Mouse (Mus musculus): ENCODE data around the gene Lrrn2.

The Lrrn2 gene

DNA sequence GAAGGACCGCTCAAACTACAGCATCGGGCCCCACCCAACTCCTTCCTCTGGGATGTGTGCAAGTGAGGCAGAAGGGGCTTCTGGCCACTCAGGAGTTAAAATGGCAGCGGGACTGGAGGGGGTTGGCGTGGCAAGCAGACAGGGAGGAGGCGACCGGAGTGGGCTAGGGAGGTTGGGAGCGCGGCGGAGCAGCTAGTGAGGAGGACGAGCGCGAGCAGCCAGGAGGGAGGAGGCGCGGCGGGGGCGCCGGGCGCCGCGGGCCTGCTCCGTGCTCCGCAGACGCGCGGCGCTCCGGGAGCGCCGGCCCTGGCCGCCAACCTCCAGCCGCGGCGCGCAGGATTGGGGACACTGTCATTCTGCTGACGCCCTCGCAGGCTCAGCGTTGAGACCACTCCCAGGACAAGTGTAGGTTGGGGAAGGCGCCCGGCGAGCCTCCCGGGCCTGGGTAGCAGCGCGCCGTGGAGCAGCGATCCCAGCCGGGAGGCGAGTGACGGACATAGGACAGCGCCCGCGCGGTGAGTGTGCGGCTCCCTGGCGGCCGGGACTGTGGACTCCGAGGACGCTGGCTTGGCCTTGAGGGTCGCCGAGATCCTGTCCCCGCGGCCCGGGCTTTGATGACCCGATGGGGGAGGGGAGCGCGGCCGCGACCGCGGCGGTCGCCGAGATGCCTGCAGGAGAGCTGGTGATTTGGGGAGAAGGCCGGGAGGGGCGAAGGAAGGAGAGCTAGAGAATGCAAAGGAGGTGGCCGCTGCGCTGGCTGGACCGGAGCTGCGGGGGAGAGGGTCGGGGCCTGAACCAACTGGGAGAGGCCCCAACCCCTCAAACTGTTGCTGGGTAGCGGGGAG lies at the start of gene Lrrn2:
TSS of gene Lrrn2 (plus strand) at position 113 of the 845 bp plus-strand sequence.
- peak; percentile 19 to 38 for DNase-seq

DNA sequence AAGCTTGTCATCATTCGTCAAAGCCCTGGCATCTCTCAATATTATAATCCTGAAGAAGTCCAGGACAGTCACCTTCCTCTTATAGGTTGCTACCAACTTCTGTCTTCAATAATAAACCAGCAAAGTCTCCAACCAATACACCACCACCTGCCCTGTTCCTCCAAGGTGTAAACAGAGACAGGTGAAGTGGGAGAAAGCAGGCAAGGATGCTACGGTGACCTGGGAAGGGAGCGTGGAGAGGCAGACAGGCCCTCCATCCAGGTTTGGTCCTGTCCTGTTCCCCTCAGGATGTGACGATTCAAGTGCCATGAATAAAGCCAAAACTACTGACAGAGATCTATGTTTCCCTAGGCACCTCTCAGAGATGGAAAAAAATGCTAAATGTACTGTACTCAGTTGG lies 48.1 kb upstream of the Lrrn2 start:
- DNase-seq: no peak

DNA sequence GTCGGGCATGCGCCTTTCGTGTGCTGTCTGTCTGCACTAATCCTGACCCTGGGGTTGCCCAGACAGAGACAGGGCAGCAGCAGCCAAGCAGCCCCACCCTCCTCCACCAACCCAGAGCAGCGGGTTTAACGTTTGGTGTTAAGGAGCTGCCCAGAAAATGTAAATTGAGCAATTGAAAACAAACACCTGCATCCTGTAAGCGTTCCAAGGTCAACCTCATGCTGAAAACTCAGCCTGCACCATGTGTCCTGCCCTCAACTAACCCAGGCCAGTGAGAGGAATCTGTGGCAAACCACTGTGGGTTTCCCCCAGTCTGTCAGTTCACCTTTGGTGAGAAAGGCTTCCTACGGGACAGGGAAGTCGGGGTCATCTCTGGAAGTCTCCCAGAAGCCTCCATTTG lies 46.0 kb upstream of the Lrrn2 start:
- DNase-seq: no peak

DNA sequence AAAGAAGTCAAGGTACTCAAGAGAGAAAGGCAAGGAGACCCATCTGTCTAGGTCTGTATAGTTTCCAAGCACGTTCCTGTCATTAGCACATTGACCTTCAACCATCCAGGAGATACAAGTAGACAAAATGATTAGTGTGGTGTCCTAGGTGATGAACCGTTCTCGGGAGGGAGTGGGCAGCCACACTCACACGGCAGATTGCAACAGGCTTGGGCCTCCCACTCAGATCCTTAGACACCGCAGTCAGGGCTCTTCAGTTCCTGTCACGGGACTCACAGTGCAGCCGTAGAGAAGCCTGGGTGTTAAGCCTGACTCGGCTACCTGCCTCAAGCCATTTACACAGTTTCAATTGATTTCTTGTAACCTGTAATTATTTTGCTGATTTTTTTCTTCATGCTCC lies 43.2 kb upstream of the Lrrn2 start:
- DNase-seq: no peak

DNA sequence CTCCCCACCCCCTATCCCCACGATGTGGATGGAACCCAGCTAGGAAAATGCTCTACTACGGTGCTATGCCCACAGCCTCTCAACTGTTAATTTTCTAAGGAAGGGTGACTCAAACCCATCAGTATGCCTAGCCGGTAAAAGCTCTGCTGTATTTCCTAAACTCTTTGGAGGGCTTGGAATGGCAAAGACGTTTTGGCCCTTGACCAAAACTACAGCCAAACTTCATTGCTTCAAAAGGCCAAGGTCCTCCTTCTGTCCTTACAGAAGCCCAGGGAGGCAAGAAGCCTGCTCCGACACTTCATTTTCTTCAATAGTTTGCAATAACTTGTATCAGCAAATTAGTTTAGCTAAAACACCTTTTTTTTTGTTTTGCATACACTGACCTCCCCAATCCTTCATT lies 42.4 kb upstream of the Lrrn2 start:
- DNase-seq: no peak

DNA sequence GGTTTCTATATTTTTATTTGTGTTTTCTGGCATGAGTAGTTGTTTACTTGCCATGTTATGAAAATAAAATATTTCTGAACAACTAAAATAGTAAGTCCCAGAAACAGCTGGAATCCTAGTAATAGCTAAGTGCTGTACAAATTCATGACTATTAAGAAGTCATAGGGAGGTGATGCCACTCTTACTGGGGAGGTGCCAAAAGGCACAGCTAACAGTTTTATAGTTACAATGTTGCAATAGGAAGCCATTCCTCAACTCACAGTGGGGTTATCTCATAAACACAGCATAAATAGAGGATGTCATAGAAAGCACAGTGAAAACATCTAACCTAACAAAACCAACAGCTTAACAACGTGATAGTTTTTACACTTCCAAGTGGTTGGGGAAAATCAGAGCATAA lies 41.7 kb upstream of the Lrrn2 start:
- DNase-seq: no peak

DNA sequence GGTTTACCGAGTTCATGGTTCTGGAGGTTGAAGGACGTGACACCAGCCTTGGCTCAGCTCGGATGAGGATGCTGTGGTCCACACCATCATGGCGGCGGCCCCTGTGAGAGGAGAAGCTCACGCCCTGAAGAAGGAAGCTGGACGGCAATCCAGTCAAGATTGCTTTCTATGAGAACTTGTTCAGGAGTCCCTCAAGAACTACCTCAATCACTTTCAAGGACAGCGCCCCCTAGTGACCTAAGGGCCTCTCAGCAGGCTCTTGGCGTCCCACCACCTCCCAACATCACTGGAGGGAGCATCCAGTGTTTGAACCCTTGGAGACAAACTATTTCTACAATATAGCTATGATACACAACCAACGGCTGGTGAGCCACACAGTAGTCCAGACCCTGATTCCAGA lies 36.5 kb upstream of the Lrrn2 start:
- DNase-seq: no peak

DNA sequence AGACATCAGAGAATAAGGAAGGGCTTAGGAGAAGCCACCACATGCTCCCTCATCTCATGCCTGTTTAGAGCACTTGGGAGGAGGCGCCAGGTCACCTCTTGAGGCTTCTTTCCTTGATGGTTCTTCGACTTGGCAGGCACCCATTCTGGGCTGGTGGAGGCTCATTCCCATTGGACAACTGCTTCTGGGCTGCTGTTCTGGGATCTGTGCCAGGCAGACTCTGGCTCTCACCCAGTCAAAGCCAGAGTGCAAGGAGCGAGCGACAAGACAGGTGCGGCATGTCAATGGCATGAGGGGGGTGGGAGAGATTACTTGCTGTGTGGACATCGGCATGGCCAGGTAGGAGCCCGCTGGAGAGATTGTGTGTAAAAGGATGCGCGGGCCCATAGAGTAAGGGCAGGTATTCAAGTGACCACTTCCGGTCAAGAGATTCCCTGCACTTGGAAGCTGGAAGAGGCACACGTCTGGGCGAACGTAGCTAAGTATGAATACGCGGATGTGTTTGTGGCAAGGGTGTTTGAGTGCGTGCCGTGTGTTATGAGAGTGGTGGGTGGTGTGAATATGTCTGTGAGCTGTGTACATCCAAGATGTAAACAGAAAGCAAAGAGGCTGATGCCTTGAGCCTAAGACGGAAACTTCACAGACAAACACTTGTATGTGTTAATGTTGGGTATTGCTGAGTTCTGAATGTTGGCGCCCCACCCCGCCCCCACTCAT lies 35.8 kb upstream of the Lrrn2 start:
- peak; percentile 63 to 86 for DNase-seq

DNA sequence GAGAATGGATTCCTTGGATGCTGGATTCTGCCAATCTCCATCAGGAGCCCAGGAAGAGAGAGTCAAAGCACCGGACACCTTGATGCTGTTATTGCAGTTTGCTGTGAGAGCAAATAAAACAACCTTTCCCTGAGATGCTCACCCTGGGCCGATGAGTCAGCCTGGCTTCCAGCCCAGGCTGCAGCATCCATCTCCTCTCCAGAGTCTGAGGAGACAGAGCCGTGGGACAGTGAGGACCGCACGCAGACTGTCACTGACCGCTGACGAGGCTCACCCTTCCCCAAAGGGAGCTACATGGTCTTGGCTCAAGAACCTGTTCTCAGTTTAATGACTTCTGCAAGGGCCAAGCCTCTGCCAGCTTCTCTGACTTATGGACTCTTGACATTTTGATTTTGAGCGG lies 34.3 kb upstream of the Lrrn2 start:
- no peak for DNase-seq

DNA sequence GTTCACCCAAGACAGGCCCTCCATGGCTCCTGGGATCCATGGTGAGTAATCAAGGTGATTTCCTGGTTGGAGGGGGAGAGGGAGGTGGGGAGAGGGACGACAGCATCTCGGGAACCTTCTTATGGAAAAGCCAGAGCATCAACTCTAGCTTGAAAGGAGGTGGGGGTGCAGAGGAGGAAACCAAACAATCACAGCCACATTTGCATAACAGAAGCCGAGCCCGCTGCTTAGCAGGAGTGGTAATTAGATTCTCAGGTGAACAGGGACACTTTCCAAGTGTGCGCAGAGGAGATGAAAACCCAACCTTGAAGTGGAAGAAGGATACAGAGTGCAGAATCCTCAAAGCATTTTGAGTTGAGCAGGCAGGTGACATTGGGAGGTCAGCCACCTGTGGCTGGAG lies 29.3 kb upstream of the Lrrn2 start:
- no peak for DNase-seq

DNA sequence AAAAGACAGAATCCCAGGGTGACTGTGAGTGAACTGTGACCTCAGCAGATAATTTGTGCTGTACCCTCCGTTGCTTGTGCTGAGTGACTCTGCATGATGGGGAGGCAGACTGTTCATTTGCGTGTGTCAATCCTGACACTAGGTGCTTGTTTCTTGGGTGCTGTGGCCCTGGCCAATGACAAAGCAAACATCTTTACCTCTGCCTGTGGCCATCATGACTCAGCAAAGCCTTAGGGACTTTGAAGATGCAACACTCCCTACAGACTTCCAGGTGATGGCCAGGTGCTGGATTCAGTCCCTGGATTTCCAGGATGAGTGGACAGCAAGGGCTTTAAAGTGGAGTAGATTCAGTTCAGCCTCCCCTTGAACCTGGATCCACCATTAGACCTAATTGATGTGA lies 28.8 kb upstream of the Lrrn2 start:
- no peak for DNase-seq

DNA sequence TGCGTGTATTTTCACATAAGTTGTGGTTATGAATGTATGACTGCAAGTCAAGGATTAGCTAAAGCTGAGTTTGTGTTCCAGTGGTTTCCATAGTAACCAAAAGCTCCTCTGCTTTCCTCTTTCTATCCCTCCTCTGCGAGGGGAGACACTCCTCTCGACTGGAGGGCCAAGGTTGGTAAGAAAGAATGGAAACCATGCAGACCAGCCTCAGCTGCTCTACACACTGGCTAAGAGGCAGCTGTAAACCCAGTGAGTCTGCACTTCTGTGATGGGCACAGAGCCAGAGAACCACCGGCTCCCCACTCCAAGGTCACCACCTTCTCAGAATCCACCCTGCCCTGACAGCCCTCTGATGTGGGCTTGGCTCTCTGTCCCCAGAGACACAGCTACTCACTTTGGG lies 28.3 kb upstream of the Lrrn2 start:
- DNase-seq: peak in 1 of 2 experiments; percentile 34

DNA sequence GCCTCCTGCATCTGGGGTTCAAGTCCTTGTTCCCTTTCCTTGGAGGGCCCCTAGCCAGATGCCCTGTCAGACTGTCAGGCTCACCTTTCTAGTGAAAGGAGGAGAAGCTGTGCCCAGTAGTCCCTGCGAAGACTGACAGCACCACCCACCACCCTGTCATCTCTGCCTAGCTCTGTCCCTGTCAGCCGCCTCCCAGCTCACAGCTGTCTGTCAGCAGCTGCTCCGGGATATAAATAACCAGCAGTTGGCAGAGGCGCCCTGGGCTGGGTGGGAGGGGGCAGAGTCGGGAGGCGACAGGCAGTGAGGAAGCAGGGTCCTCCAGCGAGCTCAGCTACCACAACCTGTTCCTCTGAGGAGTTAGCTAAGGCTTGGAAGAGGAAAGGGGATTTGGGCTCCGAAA lies 26.8 kb upstream of the Lrrn2 start:
- DNase-seq: peak; percentile 15 to 73

DNA sequence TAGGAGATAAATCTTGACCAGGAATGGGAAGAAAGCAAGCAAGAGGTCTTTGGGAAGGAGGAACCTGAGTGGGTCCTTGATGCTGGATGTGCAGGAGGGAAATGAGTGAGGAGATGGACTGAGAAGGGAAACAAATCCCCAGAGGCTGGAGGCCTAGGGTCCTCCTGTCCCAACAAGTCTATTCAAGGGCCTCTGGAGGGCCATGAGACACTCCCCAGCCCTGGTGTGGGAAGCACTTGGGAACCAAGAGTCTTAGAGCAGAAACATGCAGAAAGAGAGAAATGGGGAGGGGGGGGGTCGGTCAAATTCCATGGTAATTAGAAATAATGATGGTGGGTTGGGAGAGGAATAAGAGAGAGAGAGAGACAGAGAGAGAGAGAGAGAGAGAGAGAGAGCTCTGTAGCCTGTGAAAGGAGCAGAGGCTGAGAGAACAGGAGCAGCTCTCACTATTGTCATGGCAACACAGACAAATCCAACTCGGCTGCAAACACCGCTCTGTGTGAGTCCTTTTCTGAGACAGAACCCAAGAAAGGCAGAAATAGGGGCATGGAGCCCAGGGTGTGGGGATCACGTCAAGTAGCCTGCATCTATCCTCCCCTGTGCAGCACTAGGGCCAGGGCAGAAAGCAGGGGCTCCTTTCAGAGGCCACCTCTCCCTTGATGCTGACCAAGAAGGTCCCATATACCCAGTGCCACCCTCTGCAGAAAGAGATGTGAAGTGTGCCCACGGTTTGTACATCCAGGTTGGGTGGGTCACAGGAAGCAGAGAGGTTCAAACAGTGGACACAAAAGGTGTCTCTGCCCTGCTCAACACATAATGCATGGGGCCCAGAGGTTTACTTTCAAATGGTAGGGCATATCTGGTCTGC lies 21.3 kb upstream of the Lrrn2 start:
- DNase-seq: no peak

DNA sequence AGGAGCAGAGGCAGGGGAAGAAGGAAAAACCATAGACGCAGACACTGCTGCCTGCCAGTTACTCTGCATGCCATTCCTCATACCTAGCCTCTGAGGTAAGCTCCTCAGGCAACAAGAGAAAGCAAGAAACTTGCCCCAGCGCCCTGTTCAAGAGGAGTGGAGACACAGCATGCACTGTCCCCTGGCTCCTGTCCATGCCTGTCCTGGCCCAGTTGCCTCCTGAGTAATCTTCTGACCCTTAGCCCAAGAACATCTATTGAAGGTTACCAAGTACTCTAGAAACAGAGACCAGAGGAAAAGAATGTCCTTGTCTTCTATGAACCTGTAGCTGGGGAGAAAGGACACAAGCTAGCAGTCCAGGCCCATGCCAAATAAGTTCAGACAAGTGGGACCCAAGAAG lies 15.9 kb upstream of the Lrrn2 start:
- no peak for DNase-seq

DNA sequence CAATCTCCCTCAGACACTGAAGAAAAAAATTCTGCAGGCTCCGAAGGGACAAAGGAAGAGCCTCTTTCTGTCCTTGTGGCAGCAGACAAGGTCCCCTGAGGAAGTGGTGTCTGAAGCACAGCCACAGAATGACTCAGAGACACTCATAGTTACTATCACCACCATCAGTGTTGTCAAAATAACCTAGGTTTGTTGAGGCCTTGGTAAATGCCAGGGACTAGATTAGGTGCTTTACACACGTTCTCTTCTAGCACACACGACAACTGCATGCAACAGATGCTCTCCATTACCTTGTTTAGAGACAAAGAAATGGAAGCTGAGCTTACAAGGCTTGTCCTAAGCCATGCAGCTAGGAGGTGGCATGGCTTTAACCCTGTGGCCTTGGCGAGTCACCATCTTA lies 14.5 kb upstream of the Lrrn2 start:
- DNase-seq: no peak

DNA sequence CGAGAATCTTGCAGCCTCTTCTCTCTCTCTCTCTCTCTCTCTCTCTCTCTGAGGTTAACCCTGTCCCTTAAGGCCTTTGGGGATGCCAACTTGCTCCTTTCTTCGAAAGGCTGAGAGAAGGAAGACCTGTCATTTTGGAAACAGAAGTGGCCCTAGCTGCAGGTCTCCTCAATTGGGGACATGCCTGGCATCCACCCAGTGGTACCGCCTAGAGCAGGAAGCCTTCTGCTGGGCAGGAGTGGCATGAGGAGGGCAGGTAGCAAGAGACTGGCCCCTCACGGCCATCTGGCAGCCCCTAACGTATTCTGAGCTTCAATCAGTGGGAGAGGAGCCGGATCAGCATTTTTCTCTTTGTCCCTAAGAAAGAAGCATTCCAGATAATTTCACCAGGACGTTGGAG lies 9.7 kb upstream of the Lrrn2 start:
- no peak for DNase-seq

DNA sequence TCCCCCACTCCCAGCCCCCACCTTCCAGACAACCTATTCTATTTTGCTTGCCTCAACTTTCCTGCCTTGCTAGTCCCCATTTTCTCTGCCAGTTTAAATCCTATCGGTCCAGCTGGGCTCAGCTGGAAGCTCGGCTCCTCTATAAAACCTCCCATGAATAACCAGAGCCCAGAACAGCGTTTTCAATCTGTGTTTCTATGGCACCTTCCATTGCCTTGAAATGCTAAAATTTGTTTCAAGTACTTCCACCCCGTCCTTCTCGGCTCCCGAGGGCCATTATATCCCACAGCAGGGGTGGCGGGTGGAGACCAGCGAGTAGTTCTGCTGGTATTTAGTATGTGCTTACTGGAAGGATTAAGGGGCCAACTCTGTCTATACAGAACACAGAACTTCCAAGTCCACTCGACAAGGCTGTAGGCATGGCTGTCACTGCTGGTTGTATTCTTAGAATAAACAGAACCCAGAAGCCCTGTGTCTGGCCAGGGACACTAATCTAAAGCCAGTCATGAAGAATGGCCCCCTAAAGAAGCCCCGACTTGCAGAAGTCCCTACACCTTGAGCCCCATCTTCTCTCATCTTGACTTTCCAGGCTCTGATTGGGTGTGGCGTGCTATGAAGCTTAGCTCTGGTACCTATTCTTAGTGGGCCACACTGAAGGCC lies 992 bp upstream of the Lrrn2 start:
- no peak for DNase-seq

DNA sequence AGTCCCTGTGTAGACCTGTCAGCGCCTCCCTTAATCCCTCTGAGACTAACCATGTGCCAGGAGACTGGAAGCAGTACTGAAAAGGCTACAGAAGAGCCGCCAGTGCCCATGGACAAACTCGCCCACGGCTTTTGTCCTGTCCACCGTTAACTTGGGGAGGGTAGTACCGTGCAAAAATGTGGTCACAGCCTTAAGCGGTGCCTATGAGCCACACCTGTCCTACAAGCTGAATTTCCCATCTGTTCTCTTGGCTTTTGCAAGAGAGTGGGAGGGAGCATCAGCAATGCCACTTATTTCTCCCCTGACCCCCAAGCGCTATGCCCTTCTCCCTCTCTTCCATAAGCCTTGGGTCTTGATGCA lies 292 bp upstream of the Lrrn2 start:
- no peak for DNase-seq

DNA sequence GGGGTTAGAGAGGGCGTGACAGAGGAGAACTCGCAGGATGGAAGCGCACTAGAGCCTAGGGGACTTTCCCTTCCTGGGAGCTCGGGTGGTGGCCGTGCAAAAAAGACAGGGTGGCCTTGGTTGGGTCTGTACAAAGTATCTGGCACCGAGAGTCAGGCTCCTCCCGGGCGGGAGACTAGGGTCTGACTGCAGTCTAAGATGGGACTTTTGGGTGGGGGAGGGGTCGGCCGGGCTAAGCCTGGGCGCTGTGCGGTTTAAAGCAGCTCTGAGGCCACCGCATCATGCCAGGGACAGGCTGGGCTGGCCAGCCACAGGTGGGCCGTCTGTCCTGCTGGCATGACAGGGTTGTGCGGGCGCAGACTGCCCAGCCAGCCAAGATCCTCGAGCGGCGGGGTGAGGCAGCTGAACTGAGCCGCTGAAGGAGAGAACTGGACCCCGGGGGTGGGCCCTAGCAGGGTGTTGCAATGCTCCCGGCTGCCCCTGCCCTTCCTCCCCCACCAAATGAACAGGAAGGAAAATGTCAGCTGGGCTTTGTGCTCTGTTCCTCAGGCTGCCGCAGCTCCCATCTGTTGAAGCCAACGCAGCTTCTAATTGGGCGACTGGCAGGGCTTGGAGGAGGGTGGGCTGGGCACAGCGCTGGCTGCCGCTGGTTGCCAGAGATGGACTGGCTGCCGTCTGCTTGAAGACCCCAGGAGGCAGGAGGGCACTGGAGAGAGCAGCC lies 1.1 kb downstream of the Lrrn2 start:
- peak in 1 of 2 experiments; percentile 32 for DNase-seq

DNA sequence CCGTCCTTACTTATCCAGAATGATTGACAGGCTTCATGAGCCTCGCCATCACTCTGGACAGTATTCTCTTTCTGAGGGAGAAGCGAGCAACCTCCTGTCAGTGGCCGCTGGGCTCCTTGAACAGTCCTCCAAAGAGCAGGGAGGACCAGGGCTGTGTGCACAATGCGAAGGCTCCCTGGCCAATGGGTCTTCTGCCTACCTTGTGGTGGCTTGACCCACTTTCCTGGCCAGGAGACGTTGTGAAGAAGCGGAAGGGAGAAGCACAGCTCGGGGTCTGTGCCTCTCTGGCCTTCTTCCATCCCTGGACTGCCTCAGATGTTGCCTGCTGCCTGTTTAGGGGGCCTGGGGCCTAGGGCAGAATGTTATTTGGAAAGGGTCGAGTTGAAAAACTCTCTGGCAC lies 1.8 kb downstream of the Lrrn2 start:
- no peak for DNase-seq

DNA sequence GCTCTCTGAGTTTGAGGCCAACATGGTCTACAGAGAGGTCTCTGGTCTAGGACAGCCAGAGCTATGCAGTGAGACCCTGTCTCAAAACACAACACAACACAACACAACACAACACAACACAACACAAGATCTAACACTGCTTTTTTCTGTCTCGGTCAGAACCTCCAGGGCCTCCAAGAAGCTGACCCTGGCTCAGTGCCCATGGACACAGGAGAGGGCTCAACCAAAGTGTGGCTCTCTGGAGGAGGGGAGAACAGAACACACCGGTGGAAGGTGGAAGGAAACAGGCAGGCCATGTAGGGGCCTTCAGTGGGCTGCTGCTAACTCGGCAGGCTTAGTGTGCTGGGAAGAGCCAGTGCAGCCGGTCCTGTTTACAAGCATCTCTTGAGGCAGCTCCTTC lies 5.6 kb downstream of the Lrrn2 start:
- DNase-seq: no peak
